Comparison of ENCODE assay signal across 11 mouse cellular contexts in genomic region chr15:25760304-25760703, GRCm38 (mm10).
A peak's percentile ranks its signal among the peaks of the same experiment; 100 is the strongest.
DNase-seq lines count a peak whose midpoint lies in the region; ATAC-seq and TF ChIP-seq lines count a peak whose summit lies in the region.
"Had no signal": no experiment of that assay in that cellular context is flagged by ENCODE, and none has a peak within 500 bp of the region (broad histone marks: within the 10 kb centered on the region; RNA-seq: fewer than 3 reads in every experiment).

No protein-coding gene starts in this region.

- peak overlapping the region; percentile 55 for H3K4me2 ChIP-seq in lung, embryonic 14.5 days
- H3K4me2 ChIP-seq in hindbrain, embryonic 15.5 days: peak overlapping the region; percentile 47; the same call in 1 of the 2 replicates
- H3K4me2 ChIP-seq in midbrain, embryonic 11.5 days: peak overlapping the region; percentile 48
- no peak overlapping the region for H3K4me2 ChIP-seq in liver, postnatal 0 days (ENCODE audit: low read depth, low read length)
- H3K4me2 ChIP-seq: heart, embryonic 11.5 days had no signal

- peaks cover 9% of the 10 kb centered on the region for H3K4me1 ChIP-seq in lung, embryonic 14.5 days (ENCODE audit: insufficient read depth)
- H3K4me1 ChIP-seq in lung, adult 2 months (ENCODE audit: control insufficient read depth, insufficient read depth, low read length): peaks cover 9% of the 10 kb centered on the region
- peaks cover 74% of the 10 kb centered on the region for H3K4me1 ChIP-seq in hindbrain, embryonic 15.5 days (replicated peaks)
- peaks cover 86% of the 10 kb centered on the region for H3K4me1 ChIP-seq in midbrain, embryonic 11.5 days (ENCODE audit: control insufficient read depth, insufficient read depth, low read length)
- H3K4me1 ChIP-seq in liver, postnatal 0 days (ENCODE audit: insufficient read depth): peaks cover 6% of the 10 kb centered on the region; the same call in 1 of the 2 replicates

- no peaks in the 10 kb centered on the region for H3K9me3 ChIP-seq in lung, embryonic 14.5 days (ENCODE audit: low read depth, low read length)
- H3K9me3 ChIP-seq in hindbrain, embryonic 15.5 days: no peaks in the 10 kb centered on the region
- no peaks in the 10 kb centered on the region for H3K9me3 ChIP-seq in midbrain, embryonic 11.5 days (ENCODE audit: control insufficient read depth, low read length)
- H3K9me3 ChIP-seq in liver, postnatal 0 days (ENCODE audit: low read length): no peaks in the 10 kb centered on the region
- H3K9me3 ChIP-seq: embryonic facial prominence, embryonic 13.5 days had no signal

- H3K27ac ChIP-seq in lung, embryonic 14.5 days (ENCODE audit: low read depth): peak overlapping the region; percentile 95; the same call in 1 of the 2 replicates
- peak overlapping the region; percentile 25; the same call in 1 of the 2 replicates for H3K27ac ChIP-seq in hindbrain, embryonic 15.5 days (replicated peaks)
- peak overlapping the region; percentile 93 for H3K27ac ChIP-seq in midbrain, embryonic 11.5 days (ENCODE audit: low read depth, low read length)
- no peak overlapping the region for H3K27ac ChIP-seq in liver, postnatal 0 days (ENCODE audit: low read depth)
- H3K27ac ChIP-seq: embryonic facial prominence, embryonic 13.5 days; macrophage had no signal

- peaks cover 13% of the 10 kb centered on the region; the same call in 1 of the 2 replicates for H3K36me3 ChIP-seq in lung, embryonic 14.5 days (ENCODE audit: insufficient read depth)
- no peaks in the 10 kb centered on the region for H3K36me3 ChIP-seq in hindbrain, embryonic 15.5 days
- H3K36me3 ChIP-seq in midbrain, embryonic 11.5 days (ENCODE audit: control insufficient read depth, insufficient read depth, low read length): no peaks in the 10 kb centered on the region
- peaks cover 6% of the 10 kb centered on the region; the same call in 1 of the 2 replicates for H3K36me3 ChIP-seq in liver, postnatal 0 days (replicated peaks; ENCODE audit: insufficient read depth, low read length)

- no peak for TF ChIP-seq CTCF in lung, embryonic 14.5 days (IDR thresholded peaks at IDR 0.05; ENCODE audit: low read depth)
- no peak for TF ChIP-seq CTCF in lung, adult 2 months (IDR thresholded peaks at IDR 0.05; ENCODE audit: insufficient read depth, low read length)
- no peak for TF ChIP-seq CTCF in liver, postnatal 0 days (IDR thresholded peaks at IDR 0.05; ENCODE audit: low read depth)

- no peak for TF ChIP-seq EP300 in liver, postnatal 0 days (IDR thresholded peaks at IDR 0.05; ENCODE audit: low read depth)

- H3K4me3 ChIP-seq in lung, embryonic 14.5 days (ENCODE audit: low read depth, low read length): peak overlapping the region; percentile 31
- H3K4me3 ChIP-seq in lung, adult 2 months (replicated peaks; ENCODE audit: extremely low read depth, low read depth, low read length): no peak overlapping the region
- no peak overlapping the region for H3K4me3 ChIP-seq in hindbrain, embryonic 15.5 days
- H3K4me3 ChIP-seq in midbrain, embryonic 11.5 days (ENCODE audit: low read depth, low read length): peak overlapping the region; percentile 31; the same call in 1 of the 2 replicates
- H3K4me3 ChIP-seq in liver, postnatal 0 days (ENCODE audit: low read depth, low read length): no peak overlapping the region
- H3K4me3 ChIP-seq: embryonic facial prominence, embryonic 13.5 days had no signal

- no peak overlapping the region for H3K9ac ChIP-seq in lung, embryonic 14.5 days
- no peak overlapping the region for H3K9ac ChIP-seq in hindbrain, embryonic 15.5 days
- H3K9ac ChIP-seq in midbrain, embryonic 11.5 days (ENCODE audit: low read length): peak overlapping the region; percentile 63
- H3K9ac ChIP-seq in liver, postnatal 0 days (replicated peaks): no peak overlapping the region
- H3K9ac ChIP-seq: embryonic facial prominence, embryonic 13.5 days had no signal

- peak; percentile 18 for DNase-seq in lung, embryonic 14.5 days
- DNase-seq in lung, adult 2 months: no peak
- DNase-seq in midbrain, embryonic 11.5 days (ENCODE audit: low spot score, missing footprints): no peak
- peak; percentile 41 to 49 for DNase-seq in right cerebral cortex, postnatal 36 days (ENCODE audit: low spot score in 2 of 2)
- no peak for DNase-seq in kidney, postnatal 25 days
- DNase-seq in liver, postnatal 0 days: no peak
- no peak for DNase-seq in urinary bladder, adult 18-20 months (ENCODE audit: low spot score in 2 of 2)

- no peaks in the 10 kb centered on the region for H3K27me3 ChIP-seq in lung, embryonic 14.5 days (ENCODE audit: insufficient read depth, low read length)
- no peaks in the 10 kb centered on the region for H3K27me3 ChIP-seq in hindbrain, embryonic 15.5 days
- no peaks in the 10 kb centered on the region for H3K27me3 ChIP-seq in midbrain, embryonic 11.5 days (ENCODE audit: control insufficient read depth, insufficient read depth, low read length)
- no peaks in the 10 kb centered on the region for H3K27me3 ChIP-seq in liver, postnatal 0 days (ENCODE audit: insufficient read depth, low read length)
- H3K27me3 ChIP-seq: embryonic facial prominence, embryonic 13.5 days had no signal

- ATAC-seq in lung, embryonic 14.5 days (ENCODE audit: insufficient read depth): no peak
- no peak for ATAC-seq in hindbrain, embryonic 15.5 days (ENCODE audit: low FRiP score, low read depth)
- ATAC-seq in midbrain, embryonic 11.5 days (ENCODE audit: low FRiP score): no peak
- no peak for ATAC-seq in liver, postnatal 0 days

- 71% methylated on average over 5 of the region's 5 CpGs for WGBS in lung, embryonic 14.5 days
- WGBS in lung, adult 2 months: 39% methylated on average over 5 of the region's 5 CpGs
- WGBS in hindbrain, embryonic 15.5 days: 40% methylated on average over 5 of the region's 5 CpGs
- WGBS in midbrain, embryonic 11.5 days: 61% methylated on average over 5 of the region's 5 CpGs
- 91% methylated on average over 5 of the region's 5 CpGs for WGBS in liver, postnatal 0 days (ENCODE audit: insufficient replicate concordance)

- TF ChIP-seq POLR2A in lung, adult 2 months (IDR thresholded peaks at IDR 0.05; ENCODE audit: borderline replicate concordance, extremely low read depth, low read depth, low read length): no peak

Comparison
In these comparisons a context has a peak if more than half of its experiments do, and no peak if none do; other contexts are left out.
1. DNase-seq: peak in lung, embryonic 14.5 days (single experiment) and right cerebral cortex, postnatal 36 days (2 of 2); none in lung, adult 2 months (single experiment), midbrain, embryonic 11.5 days (single experiment), kidney, postnatal 25 days (0 of 2), liver, postnatal 0 days (single experiment) and urinary bladder, adult 18-20 months (0 of 2).
2. H3K4me3 ChIP-seq: peak in lung, embryonic 14.5 days (single experiment) and midbrain, embryonic 11.5 days (single experiment); none in lung, adult 2 months (single experiment), hindbrain, embryonic 15.5 days (single experiment) and liver, postnatal 0 days (single experiment).